Mouse (Mus musculus) hindbrain, embryonic 12.5 days (tissue): Measurements from ENCODE around the gene Pdpk1. TPM values are rescaled to one million over a fixed set of nuclear protein-coding genes. Genes with fewer than 3 reads are reported as not detected.

Experiments used
- ATAC-seq: fragments of 200-750 bp; cut with Nextera tagmentation; 2 replicates; pipeline ENCODE4 v1.8.0; 2017; ENCODE audit warnings: moderate TSS enrichment; ENCODE audit not compliant: low FRiP score
- H3K27ac ChIP-seq: fragments of 300-500 bp; sonication (generic); 2 replicates; pipeline ENCODE4 v1.5.1; 2016; ENCODE audit warnings: mild to moderate bottlenecking
- H3K27me3 ChIP-seq: fragments of 300-500 bp; sonication (generic); 2 replicates; pipeline ENCODE4 v1.6.1; 2016; ENCODE audit warnings: mild to moderate bottlenecking
- H3K36me3 ChIP-seq: fragments of 300-500 bp; sonication (generic); 2 replicates; pipeline ENCODE4 v1.6.1; 2016; ENCODE audit warnings: mild to moderate bottlenecking
- H3K4me1 ChIP-seq: fragments of 300-500 bp; sonication (generic); 2 replicates; pipeline ENCODE4 v1.6.1; 2016
- H3K4me2 ChIP-seq: fragments of 300-500 bp; sonication (generic); replicated peaks from 2 replicates; pipeline ENCODE4 v1.6.1; 2016; ENCODE audit warnings: mild to moderate bottlenecking
- H3K4me3 ChIP-seq: fragments of 300-500 bp; sonication (generic); 2 replicates; pipeline ENCODE4 v1.5.1; 2016; ENCODE audit warnings: mild to moderate bottlenecking
- H3K9ac ChIP-seq: fragments of 300-500 bp; sonication (generic); 2 replicates; pipeline ENCODE4 v1.6.1; 2016; ENCODE audit warnings: mild to moderate bottlenecking, moderate library complexity
- H3K9me3 ChIP-seq: fragments of 300-500 bp; sonication (generic); replicated peaks from 2 replicates; pipeline ENCODE4 v1.6.1; 2016; ENCODE audit warnings: mild to moderate bottlenecking
- WGBS: fragments of 180-500 bp; shearing (Covaris S2); methylation state at CpG from one replicate; pipeline ENCODE4 v1.1.7; 2016; 5-methylcytosine and 5-hydroxymethylcytosine counted together
- polyA plus RNA-seq: library from polyadenylated mRNA; unstranded; fragments of >200 nt; fragmentation: Nextera tagmentation; extraction: Ambion mirVana; gene quantifications from 2 replicates; pipeline ENCODE4 v1.2.1, GENCODE M21; 2016

The Pdpk1 gene
- 55.2 and 56.7 TPM in 2 replicates for polyA plus RNA-seq

DNA sequence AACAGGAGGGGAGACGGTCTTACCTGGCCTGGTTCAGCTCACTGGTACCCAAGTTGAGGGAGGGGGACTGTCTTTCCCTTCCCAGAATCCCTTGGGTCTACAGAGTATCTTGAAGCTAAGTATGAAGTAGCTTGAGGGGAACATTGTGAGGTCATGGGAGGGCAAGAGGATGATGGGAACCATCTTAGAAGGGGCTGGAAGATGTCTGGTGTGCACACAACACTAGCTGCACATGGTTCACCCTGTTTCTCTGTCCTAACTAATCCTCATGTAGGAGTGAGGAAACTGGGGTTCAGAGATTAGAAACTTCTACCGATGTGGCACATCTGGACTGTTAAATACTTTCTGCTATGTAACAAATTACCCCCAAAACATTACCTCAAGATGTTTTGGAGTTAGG lies at the start of gene Pdpk1:
Pdpk1 (minus strand) TSS at position 101 of the 400 bp plus-strand sequence.
- H3K27ac ChIP-seq: no peak within 1 kb of the TSS
- ATAC-seq: no peak
- peaks cover 9% of the 10 kb centered on the region for H3K4me1 ChIP-seq
- peak within 1 kb of the TSS; percentile 62 for H3K4me2 ChIP-seq
- no peaks in the 10 kb centered on the region for H3K27me3 ChIP-seq
- 80% methylated on average over 2 of the region's 2 CpGs for WGBS
- H3K36me3 ChIP-seq: 0 out of 2 replicates have a peak, but pooled peaks cover 4% of the 10 kb centered on the region
- no peaks in the 10 kb centered on the region for H3K9me3 ChIP-seq
- peak within 1 kb of the TSS; percentile 38; the same call in 1 of the 2 replicates for H3K9ac ChIP-seq
- H3K4me3 ChIP-seq: peak within 1 kb of the TSS; percentile 30

DNA sequence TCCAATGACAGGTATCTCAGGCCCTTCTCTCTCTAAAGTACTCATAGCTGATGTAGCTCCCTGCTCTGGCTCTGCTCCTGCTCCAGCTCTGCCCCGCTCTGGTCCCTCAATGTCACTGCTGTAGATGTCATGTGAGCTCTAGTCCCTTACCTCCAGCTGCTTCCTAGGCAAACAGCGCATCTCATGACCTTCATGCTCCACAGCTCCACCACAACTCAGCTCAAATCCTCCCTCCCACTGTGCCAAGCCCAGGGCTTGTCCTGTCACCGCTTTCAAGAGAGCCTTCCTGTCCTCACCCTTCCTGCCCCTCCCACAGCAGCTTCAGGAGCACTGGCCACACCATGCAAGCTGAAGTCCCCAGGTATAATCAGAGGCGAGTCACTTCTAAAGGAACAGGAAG lies 49.0 kb upstream of the Pdpk1 start:
- Histone ChIP-seq H3K36me3 (no peaks in the 10 kb centered on the region), H3K4me2 (no peak overlapping the region), H3K4me1 (peaks cover 31% of the 10 kb centered on the region), H3K27ac (no peak overlapping the region), H3K27me3 (no peaks in the 10 kb centered on the region), H3K9me3 (no peaks in the 10 kb centered on the region), H3K9ac (no peak overlapping the region), H3K4me3 (no peak overlapping the region)
- no peak for ATAC-seq
- WGBS: 82% methylated on average over 4 of the region's 4 CpGs

DNA sequence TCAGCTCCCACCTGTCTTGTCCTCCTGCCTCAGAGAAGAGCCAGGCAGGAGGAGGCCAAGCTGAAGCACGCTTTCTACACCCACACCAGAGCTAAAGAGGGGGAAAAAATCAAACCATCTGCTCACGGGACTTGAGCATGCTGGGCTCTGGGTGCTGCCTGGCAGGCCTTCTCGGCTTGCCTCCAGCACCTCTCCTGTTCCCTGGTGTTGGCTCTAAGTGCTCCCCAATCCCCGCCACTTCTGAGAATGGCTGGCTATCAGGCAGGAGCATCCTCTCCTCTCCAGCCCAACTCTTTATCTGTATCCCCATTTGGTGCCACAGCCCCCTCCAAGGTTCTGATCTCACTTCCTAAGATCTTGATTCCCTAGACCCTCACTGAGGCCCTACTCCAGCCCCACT lies 48.5 kb upstream of the Pdpk1 start:
- Histone ChIP-seq H3K4me2 (no peak overlapping the region), H3K27ac (no peak overlapping the region), H3K4me1 (peaks cover 31% of the 10 kb centered on the region), H3K9ac (no peak overlapping the region), H3K9me3 (no peaks in the 10 kb centered on the region), H3K4me3 (no peak overlapping the region), H3K27me3 (no peaks in the 10 kb centered on the region), H3K36me3 (no peaks in the 10 kb centered on the region)
- 88% methylated on average over 4 of the region's 4 CpGs for WGBS
- no peak for ATAC-seq

DNA sequence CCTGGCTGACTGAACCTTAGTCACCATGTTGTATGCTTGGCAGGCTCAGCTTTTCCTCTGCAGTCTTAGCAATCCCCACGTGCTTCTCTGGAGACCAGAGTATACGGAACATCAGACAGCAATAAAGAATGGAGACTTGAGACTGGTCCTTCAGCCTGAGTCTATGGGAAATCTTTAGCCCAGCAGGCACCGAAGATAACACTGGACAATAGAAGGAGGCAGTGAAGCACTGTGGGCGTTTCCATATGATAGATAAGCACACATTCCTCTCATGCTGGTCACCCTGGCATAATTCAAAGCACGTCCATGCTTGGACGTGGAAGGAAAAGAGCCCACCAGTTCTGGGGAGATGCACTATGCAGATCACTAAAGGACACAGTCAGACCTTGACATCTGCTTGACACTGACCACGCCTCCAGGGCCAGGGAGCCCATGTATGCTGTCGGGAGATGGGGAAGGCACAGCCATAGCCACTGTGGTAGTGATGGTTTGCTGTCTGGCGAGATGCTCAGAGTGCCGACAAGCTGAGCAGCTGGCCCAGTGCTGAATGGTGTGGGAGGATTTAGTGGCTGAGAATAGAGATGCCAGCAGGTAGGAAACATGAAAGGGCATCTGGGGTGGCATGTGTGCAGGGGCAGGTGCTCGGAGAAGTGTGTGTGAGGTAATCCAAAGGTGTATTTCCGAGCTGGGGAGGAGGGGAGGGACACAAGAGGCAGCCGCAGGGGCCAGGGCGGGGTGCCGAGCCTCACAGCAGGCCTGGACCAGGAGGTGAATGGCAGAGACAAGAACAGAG lies 46.5 kb upstream of the Pdpk1 start:
- peaks cover 19% of the 10 kb centered on the region for H3K4me1 ChIP-seq
- no peaks in the 10 kb centered on the region for H3K27me3 ChIP-seq
- no peak overlapping the region for H3K27ac ChIP-seq
- no peak overlapping the region for H3K4me3 ChIP-seq
- no peak overlapping the region for H3K4me2 ChIP-seq
- peak overlapping the region; percentile 29; the same call in 1 of the 2 replicates for H3K9ac ChIP-seq
- no peaks in the 10 kb centered on the region for H3K36me3 ChIP-seq
- WGBS: 66% methylated on average over 15 of the region's 15 CpGs
- H3K9me3 ChIP-seq: no peaks in the 10 kb centered on the region
- ATAC-seq: no peak

DNA sequence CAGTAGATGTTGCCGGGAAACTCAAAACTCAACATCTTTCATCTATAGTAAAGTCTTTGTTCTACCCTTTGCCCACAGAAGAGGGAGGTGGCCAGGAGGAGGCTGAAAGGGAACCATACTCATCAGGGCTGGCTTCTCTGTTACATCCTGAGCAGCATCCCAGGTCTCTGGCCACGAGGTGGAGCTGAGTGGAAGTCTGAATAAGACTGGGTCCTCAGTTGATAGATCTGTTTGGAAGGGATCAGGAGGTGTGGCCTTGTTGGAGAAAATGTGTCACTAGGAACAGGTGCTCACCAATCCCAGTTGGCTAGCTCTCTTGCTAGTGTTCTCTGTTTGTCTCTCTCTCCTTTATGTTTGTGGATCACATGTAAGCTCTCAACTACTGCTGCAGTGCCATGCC lies 44.6 kb upstream of the Pdpk1 start:
- WGBS: 62% methylated on average over 2 of the region's 2 CpGs
- Histone ChIP-seq H3K4me2 (no peak overlapping the region), H3K4me3 (no peak overlapping the region), H3K27ac (no peak overlapping the region), H3K27me3 (no peaks in the 10 kb centered on the region), H3K36me3 (no peaks in the 10 kb centered on the region), H3K9me3 (no peaks in the 10 kb centered on the region), H3K9ac (no peak overlapping the region), H3K4me1 (peaks cover 15% of the 10 kb centered on the region)
- no peak for ATAC-seq

DNA sequence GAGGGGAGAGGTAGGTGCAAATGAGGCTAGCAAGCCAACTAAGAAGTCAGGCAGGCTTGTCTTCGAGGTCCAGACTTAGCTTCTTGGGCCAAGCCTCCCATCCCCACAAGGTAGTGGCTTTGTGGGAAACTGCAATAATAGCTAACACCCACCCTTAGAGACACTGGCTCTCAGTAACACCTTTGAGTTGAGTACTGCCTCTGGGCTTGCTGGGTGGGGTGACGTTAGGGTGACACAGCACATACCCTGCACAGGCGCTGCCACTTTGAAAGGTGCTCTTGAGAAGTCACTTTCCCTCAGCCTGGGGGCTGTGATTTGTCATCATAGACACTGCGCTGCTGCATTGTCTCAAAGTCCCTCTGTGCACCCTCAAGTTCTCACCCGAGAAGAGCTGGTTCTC lies 43.0 kb upstream of the Pdpk1 start:
- 0 out of 2 replicates have a peak, but pooled peaks cover 3% of the 10 kb centered on the region for H3K36me3 ChIP-seq
- no peak overlapping the region for H3K27ac ChIP-seq
- H3K27me3 ChIP-seq: no peaks in the 10 kb centered on the region
- no peak overlapping the region for H3K9ac ChIP-seq
- no peak overlapping the region for H3K4me3 ChIP-seq
- peaks cover 15% of the 10 kb centered on the region for H3K4me1 ChIP-seq
- H3K4me2 ChIP-seq: no peak overlapping the region
- no peaks in the 10 kb centered on the region for H3K9me3 ChIP-seq
- 83% methylated on average over 5 of the region's 5 CpGs for WGBS
- ATAC-seq: no peak

DNA sequence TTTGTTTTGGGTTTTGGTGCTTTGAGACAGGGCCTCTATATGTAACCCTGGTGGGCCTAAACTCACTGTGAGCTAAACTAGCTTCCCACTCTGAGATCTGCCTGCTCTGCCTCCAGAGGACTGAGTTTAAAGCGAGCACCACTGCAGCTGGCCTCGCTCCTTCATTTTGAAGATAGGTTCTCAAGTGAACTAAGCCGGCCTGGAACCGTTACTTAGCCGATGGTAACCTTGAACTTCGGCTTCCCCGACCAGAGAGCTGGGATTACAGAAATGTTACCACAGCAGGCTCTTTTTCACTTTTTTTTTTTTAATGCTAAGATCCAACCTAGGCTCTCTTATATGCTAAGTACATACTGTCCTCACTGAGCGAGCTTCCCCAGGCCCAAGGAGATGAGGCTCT lies 42.5 kb upstream of the Pdpk1 start:
- WGBS: 88% methylated on average over 8 of the region's 8 CpGs
- no peak for ATAC-seq
- peaks cover 15% of the 10 kb centered on the region for H3K4me1 ChIP-seq

DNA sequence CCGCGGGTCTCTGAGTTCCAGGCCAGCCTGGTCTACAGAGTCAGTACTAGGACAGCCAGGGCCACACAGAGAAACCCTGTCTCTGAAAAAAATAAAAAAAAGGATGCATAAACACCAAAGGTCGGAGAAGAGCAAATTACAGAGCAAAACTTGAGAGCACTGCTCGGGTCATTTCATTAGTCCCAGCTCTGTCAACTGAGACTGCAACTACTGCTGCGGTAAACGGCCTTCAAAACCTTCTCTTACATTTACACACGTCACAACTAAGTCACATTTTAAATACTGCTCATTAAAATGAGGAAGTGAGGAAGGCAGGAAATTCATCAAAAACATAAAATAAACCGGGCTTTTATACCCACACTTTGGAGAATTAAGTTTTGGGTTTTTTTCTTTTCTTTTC lies 42.1 kb upstream of the Pdpk1 start:
- H3K4me3 ChIP-seq: no peak overlapping the region
- 0 out of 2 replicates have a peak, but pooled peaks cover 4% of the 10 kb centered on the region for H3K36me3 ChIP-seq
- no peak overlapping the region for H3K4me2 ChIP-seq
- WGBS: 77% methylated on average over 8 of the region's 8 CpGs
- no peak overlapping the region for H3K27ac ChIP-seq
- H3K9ac ChIP-seq: no peak overlapping the region
- ATAC-seq: no peak
- no peaks in the 10 kb centered on the region for H3K9me3 ChIP-seq
- H3K4me1 ChIP-seq: peaks cover 15% of the 10 kb centered on the region
- H3K27me3 ChIP-seq: no peaks in the 10 kb centered on the region

More for the DNA sequence above, 42.5 kb upstream of the Pdpk1 start:
- Histone ChIP-seq H3K27me3 (no peaks in the 10 kb centered on the region), H3K9me3 (no peaks in the 10 kb centered on the region), H3K36me3 (0 out of 2 replicates have a peak, but pooled peaks cover 4% of the 10 kb centered on the region), H3K4me2 (no peak overlapping the region), H3K27ac (no peak overlapping the region), H3K9ac (no peak overlapping the region), H3K4me3 (no peak overlapping the region)

DNA sequence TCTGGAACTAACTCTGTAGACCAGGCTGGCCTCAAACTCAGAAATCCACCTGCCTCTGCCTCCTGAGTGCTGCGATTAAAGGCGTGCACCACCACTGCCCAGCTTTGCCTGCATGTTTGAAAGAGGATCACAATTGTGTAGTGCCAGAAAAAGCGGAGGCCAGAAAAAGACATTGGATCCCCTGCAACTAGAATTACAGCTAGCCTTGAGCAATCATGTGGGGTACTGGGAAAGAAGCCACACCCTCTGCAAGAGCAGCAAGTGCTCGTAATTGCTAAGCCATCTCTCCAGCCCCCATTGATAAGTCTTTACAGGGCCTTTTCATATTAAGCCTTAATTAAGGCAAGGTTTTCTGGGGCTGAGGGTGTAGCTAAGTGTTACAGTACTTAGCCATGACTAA lies 40.8 kb upstream of the Pdpk1 start:
- Histone ChIP-seq H3K27me3 (no peaks in the 10 kb centered on the region), H3K4me1 (peaks cover 5% of the 10 kb centered on the region; the same call in 1 of the 2 replicates), H3K9me3 (no peaks in the 10 kb centered on the region), H3K36me3 (peaks cover 5% of the 10 kb centered on the region; the same call in 1 of the 2 replicates), H3K27ac (no peak overlapping the region), H3K4me2 (no peak overlapping the region), H3K4me3 (no peak overlapping the region), H3K9ac (no peak overlapping the region)
- WGBS: 86% methylated on average over 4 of the region's 4 CpGs
- ATAC-seq: no peak

GRCm38 (mm10) chr17:24190934-24191333 lies 40.2 kb upstream of the Pdpk1 start:
- WGBS: 87% methylated on average over 2 of the region's 2 CpGs
- H3K4me1 ChIP-seq: peaks cover 5% of the 10 kb centered on the region; the same call in 1 of the 2 replicates
- H3K4me2 ChIP-seq: no peak overlapping the region

GRCm38 (mm10) chr17:24174259-24174658 lies 23.5 kb upstream of the Pdpk1 start:
- 84% methylated on average over 3 of the region's 3 CpGs for WGBS
- no peak overlapping the region for H3K27ac ChIP-seq
- H3K27me3 ChIP-seq: peaks cover 5% of the 10 kb centered on the region; the same call in 1 of the 2 replicates
- H3K4me2 ChIP-seq: no peak overlapping the region
- H3K4me1 ChIP-seq: peaks cover 7% of the 10 kb centered on the region
- no peaks in the 10 kb centered on the region for H3K36me3 ChIP-seq
- no peak for ATAC-seq
- no peak overlapping the region for H3K4me3 ChIP-seq
- H3K9ac ChIP-seq: no peak overlapping the region
- no peaks in the 10 kb centered on the region for H3K9me3 ChIP-seq

More at GRCm38 (mm10) chr17:24190934-24191333, 40.2 kb upstream of the Pdpk1 start:
- no peak overlapping the region for H3K9ac ChIP-seq
- H3K27me3 ChIP-seq: no peaks in the 10 kb centered on the region
- no peak overlapping the region for H3K27ac ChIP-seq
- no peaks in the 10 kb centered on the region for H3K9me3 ChIP-seq
- peaks cover 10% of the 10 kb centered on the region; the same call in 1 of the 2 replicates for H3K36me3 ChIP-seq
- H3K4me3 ChIP-seq: no peak overlapping the region
- no peak for ATAC-seq

- Histone ChIP-seq H3K27me3 (peaks cover 5% of the 10 kb centered on the region; the same call in 1 of the 2 replicates), H3K4me2 (no peak overlapping the region), H3K9ac (no peak overlapping the region), H3K4me3 (no peak overlapping the region), H3K27ac (no peak overlapping the region), H3K9me3 (no peaks in the 10 kb centered on the region), H3K36me3 (no peaks in the 10 kb centered on the region), H3K4me1 (peaks cover 7% of the 10 kb centered on the region)
- WGBS: 5% methylated on average over 3 of the region's 3 CpGs
- no peak for ATAC-seq
These were observed 22.7 kb upstream of the Pdpk1 start for GRCm38 (mm10) chr17:24173423-24173822.
